Mouse (Mus musculus) erythroblast, embryonic 14.5 days (primary cell): ENCODE results near the gene Ccdc33. TPM values are rescaled to one million over a fixed set of nuclear protein-coding genes. Genes with fewer than 3 reads are reported as not detected.

Experiments
- H3K27me3 ChIP-seq: 2 replicates; pipeline ENCODE4 v1.6.1; 2012; ENCODE audit warnings: inconsistent platforms; ENCODE audit not compliant: control insufficient read depth
- H3K36me3 ChIP-seq: 2 replicates; pipeline ENCODE4 v1.6.1; 2012; ENCODE audit warnings: mild to moderate bottlenecking, inconsistent platforms; ENCODE audit not compliant: control insufficient read depth
- H3K4me1 ChIP-seq: 2 replicates; pipeline ENCODE4 v1.6.1; 2012; ENCODE audit warnings: inconsistent platforms; ENCODE audit not compliant: control insufficient read depth
- H3K4me3 ChIP-seq: replicated peaks from 2 replicates; pipeline ENCODE3; 2012; ENCODE audit warnings: moderate library complexity, mild to moderate bottlenecking, inconsistent platforms
- H3K9me3 ChIP-seq: 2 replicates; pipeline ENCODE4 v1.6.1; 2012; ENCODE audit warnings: low read length, inconsistent platforms, mixed read lengths; ENCODE audit not compliant: control insufficient read depth
- GATA1 ChIP-seq: IDR thresholded peaks from 2 replicates; pipeline ENCODE4 v1.6.1; 2012; ENCODE audit warnings: low read length, inconsistent platforms, mixed read lengths
- TAL1 ChIP-seq: IDR thresholded peaks from 3 replicates; pipeline ENCODE4 v1.6.1; 2012; ENCODE audit warnings: low read length, inconsistent platforms, mixed read lengths
- polyA plus RNA-seq: library from polyadenylated mRNA; stranded (reverse); fragments of >175 nt; gene quantifications from 2 replicates; pipeline ENCODE4 v1.2.3, GENCODE M21; 2012

Gene Ccdc33
- polyA plus RNA-seq, 1 experiment = not detected

- TF ChIP-seq TAL1 (no peak), GATA1 (no peak)
- H3K4me1 ChIP-seq = no peaks in the 10 kb centered on the region
- no peaks in the 10 kb centered on the region for H3K9me3 ChIP-seq
- no peaks in the 10 kb centered on the region for H3K36me3 ChIP-seq
- H3K27me3 ChIP-seq = peaks cover 9% of the 10 kb centered on the region
- H3K4me3 ChIP-seq = no peak overlapping the region
Observed at GRCm38 (mm10) chr9:57990438-57991110, 128.0 kb downstream of the Ccdc33 start.

GRCm38 (mm10) chr9:57989309-57989708 lies 129.3 kb downstream of the Ccdc33 start:
- no peaks in the 10 kb centered on the region for H3K36me3 ChIP-seq
- no peaks in the 10 kb centered on the region for H3K4me1 ChIP-seq
- H3K9me3 ChIP-seq = no peaks in the 10 kb centered on the region
- no peak overlapping the region for H3K4me3 ChIP-seq
- TF ChIP-seq GATA1 (no peak), TAL1 (no peak)
- peaks cover 9% of the 10 kb centered on the region for H3K27me3 ChIP-seq

GRCm38 (mm10) chr9:57988098-57988497 lies 130.5 kb downstream of the Ccdc33 start:
- TF ChIP-seq GATA1 = no peak
- TF ChIP-seq TAL1 = no peak

GRCm38 (mm10) chr9:57986293-57986692 lies 132.3 kb downstream of the Ccdc33 start:
- Histone ChIP-seq H3K9me3 (no peaks in the 10 kb centered on the region), H3K4me1 (no peaks in the 10 kb centered on the region), H3K36me3 (no peaks in the 10 kb centered on the region), H3K27me3 (peaks cover 9% of the 10 kb centered on the region), H3K4me3 (no peak overlapping the region)
- no peak for TF ChIP-seq TAL1
- TF ChIP-seq GATA1 = no peak

More at GRCm38 (mm10) chr9:57988098-57988497, 130.5 kb downstream of the Ccdc33 start:
- Histone ChIP-seq H3K36me3 (no peaks in the 10 kb centered on the region), H3K27me3 (peaks cover 9% of the 10 kb centered on the region), H3K4me3 (no peak overlapping the region), H3K9me3 (no peaks in the 10 kb centered on the region), H3K4me1 (no peaks in the 10 kb centered on the region)

- no peak for TF ChIP-seq TAL1
- no peak for TF ChIP-seq GATA1
- H3K4me1 ChIP-seq = no peaks in the 10 kb centered on the region
Observed at GRCm38 (mm10) chr9:57985304-57985703, 133.3 kb downstream of the Ccdc33 start.

GRCm38 (mm10) chr9:57980570-57980969 lies 138.1 kb downstream of the Ccdc33 start:
- H3K27me3 ChIP-seq = no peaks in the 10 kb centered on the region
- no peaks in the 10 kb centered on the region for H3K36me3 ChIP-seq
- H3K4me1 ChIP-seq = no peaks in the 10 kb centered on the region
- no peaks in the 10 kb centered on the region for H3K9me3 ChIP-seq
- no peak for TF ChIP-seq GATA1
- TF ChIP-seq TAL1 = no peak
- H3K4me3 ChIP-seq = no peak overlapping the region

More at GRCm38 (mm10) chr9:57985304-57985703, 133.3 kb downstream of the Ccdc33 start:
- no peaks in the 10 kb centered on the region for H3K9me3 ChIP-seq
- H3K36me3 ChIP-seq = no peaks in the 10 kb centered on the region
- H3K4me3 ChIP-seq = no peak overlapping the region
- H3K27me3 ChIP-seq = peaks cover 9% of the 10 kb centered on the region

- TF ChIP-seq GATA1 = no peak
- no peak for TF ChIP-seq TAL1
- H3K36me3 ChIP-seq = no peaks in the 10 kb centered on the region
- H3K9me3 ChIP-seq = no peaks in the 10 kb centered on the region
- no peak overlapping the region for H3K4me3 ChIP-seq
- H3K27me3 ChIP-seq = no peaks in the 10 kb centered on the region
- no peaks in the 10 kb centered on the region for H3K4me1 ChIP-seq
Observed at GRCm38 (mm10) chr9:57978858-57979257, 139.8 kb downstream of the Ccdc33 start.

Other genes with a start within 250 kb of the Ccdc33 start
- gene Ubl7, start 207.8 kb downstream of the Ccdc33 start, polyA plus RNA-seq = 22.3 and 24.0 TPM in 2 replicates
- 0.03 and 0.04 TPM in 2 replicates for gene Sema7a, start 178.7 kb downstream of the Ccdc33 start, polyA plus RNA-seq
- gene Cyp11a1, start 112.4 kb downstream of the Ccdc33 start, polyA plus RNA-seq = 0.04 and 0.09 TPM in 2 replicates
- not detected in 2 replicates for gene Stra6, start 55.0 kb downstream of the Ccdc33 start, polyA plus RNA-seq
- gene Islr, start 85.5 kb upstream of the Ccdc33 start, polyA plus RNA-seq = not detected in 2 replicates
- gene Islr2, start 85.5 kb upstream of the Ccdc33 start, polyA plus RNA-seq = not detected in 2 replicates
- 6.8 and 10.8 TPM in 2 replicates for gene Pml, start 131.0 kb upstream of the Ccdc33 start, polyA plus RNA-seq
- 0.10 TPM in 1 of 2 replicates, not detected in the other for gene Stoml1, start 134.3 kb upstream of the Ccdc33 start, polyA plus RNA-seq
- 0.01 TPM in 1 of 2 replicates, not detected in the other for gene Loxl1, start 194.4 kb upstream of the Ccdc33 start, polyA plus RNA-seq